Mouse (Mus musculus): ENCODE data around the gene Aldh1a3. TPM values are rescaled to one million over a fixed set of nuclear protein-coding genes. Genes with fewer than 3 reads are reported as not detected.

The Aldh1a3 gene
- total RNA-seq, 2 experiments from 2014 or later, result 0.74 to 1.4 TPM

DNA sequence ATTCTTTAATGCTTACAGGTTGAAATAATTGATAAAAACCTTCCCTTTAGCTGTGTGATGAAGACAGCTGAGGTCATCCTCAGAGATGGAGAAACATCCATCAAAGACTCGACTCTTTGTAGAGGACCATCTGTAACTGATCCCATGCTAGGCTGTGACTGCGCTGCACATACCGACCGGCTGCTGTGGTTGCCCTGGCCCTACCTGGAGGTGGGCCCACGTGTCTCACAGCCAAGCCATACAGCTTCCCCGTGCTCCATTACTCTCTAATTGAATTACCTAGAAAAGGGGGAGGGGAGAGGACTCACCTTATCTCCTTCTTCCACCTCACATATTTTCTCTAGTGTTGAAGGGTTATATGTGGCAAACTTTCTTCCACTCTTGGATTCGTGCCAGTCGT lies 5.4 kb downstream of the Aldh1a3 start:
- intact Hi-C loops (cut with DNase I), result no loop called here
- DNase-seq, result no peak

GRCm38 (mm10) chr7:66418981-66419380 lies 8.3 kb downstream of the Aldh1a3 start:
- no peak for DNase-seq
- intact Hi-C loops (cut with DNase I), result no loop called here

DNA sequence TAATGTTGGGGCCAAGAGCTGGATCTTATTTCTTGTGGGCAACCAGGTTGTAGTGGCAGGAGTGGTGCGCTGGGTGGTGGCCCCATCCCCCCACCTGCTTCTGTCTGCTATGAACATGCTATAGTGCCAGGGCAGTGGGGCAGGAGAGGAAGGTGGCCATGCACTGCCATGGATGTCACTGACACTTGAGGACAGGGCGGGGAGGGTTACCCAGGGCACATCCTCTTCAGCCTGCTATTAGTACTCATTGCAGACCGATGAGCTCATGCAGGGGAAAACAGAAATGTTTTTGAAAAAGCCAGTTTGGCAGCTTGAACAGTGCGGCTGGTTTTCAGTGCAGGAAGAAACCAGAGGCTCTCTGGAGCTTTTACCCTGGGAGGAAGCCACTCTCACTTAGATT lies 10.5 kb downstream of the Aldh1a3 start:
- no peak for DNase-seq

GRCm38 (mm10) chr7:66413093-66413492 lies 14.2 kb downstream of the Aldh1a3 start:
- no peak for DNase-seq
- intact Hi-C loops (cut with DNase I), result no loop called here

More for the DNA sequence above, 10.5 kb downstream of the Aldh1a3 start:
- intact Hi-C loops (cut with DNase I), result no loop called here

DNA sequence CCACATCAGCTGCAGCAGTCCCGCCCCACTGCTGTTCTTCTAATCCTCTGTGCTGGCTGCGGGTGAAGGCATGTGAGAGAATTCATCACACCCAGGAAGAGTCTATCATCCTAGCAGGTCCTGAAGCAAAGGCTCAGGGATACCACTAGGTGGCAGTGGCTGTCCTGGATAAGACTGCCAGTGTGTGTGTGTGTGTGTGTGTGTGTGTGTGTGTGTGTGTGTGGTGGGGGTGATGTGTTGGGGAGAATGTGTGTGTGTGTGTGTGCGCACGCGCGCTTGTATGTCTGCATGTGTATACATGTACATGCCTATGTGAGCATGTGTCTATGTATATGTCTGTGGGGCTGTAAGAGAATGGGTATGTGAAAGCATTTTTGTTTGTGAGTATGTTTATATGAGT lies 17.9 kb downstream of the Aldh1a3 start:
- DNase-seq, result no peak
- intact Hi-C loops (cut with DNase I), result no loop called here

GRCm38 (mm10) chr7:66406971-66407370 lies 20.3 kb downstream of the Aldh1a3 start:
- DNase-seq, result no peak
- intact Hi-C loops (cut with DNase I), result no loop called here

GRCm38 (mm10) chr7:66405951-66406721 lies 21.2 kb downstream of the Aldh1a3 start:
- DNase-seq, result no peak
- intact Hi-C loops (cut with DNase I), result no loop called here

DNA sequence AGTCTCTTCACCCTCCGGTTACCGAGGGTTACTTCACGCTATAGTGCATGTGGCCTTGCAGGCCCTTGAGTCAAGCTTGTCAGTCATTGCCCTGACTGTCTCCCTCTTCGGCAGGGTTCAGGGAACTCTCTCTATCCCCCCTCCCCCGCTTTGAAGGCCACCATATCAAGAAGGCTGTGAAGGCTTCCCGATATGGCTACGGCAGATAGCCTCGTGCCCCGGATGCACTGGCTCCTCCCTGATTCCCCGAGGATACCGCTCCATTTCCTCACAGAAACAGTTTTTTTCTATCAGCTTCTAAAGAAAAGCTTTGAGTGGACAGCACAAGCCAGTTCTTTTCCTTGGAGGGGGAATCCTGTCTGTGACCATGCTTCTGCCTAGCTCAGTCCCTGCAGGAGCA lies 21.8 kb downstream of the Aldh1a3 start:
- intact Hi-C loops (cut with DNase I), result no loop called here
- no peak for DNase-seq

- DNase-seq, result no peak
- intact Hi-C loops (cut with DNase I), result no loop called here
Observed at GRCm38 (mm10) chr7:66404802-66405201, 22.5 kb downstream of the Aldh1a3 start.

DNA sequence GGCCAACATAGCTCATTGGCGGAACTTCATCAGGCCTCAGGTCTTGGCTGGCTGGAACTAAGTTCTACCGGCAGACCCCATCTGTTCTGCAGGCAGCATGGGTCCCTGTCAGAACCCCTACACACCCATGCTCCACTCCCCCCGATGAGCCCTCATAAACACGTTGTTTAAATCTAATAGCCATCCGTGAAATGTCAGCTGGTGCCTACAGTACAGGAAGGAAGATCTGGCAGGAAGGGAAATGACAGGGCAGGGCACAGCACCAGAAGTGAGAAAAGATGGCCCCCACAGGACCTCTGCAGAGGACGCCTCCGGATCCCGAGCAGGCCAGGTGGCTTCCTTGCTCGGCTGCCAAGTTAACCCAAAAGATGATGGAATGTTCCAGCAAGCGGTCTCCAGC lies 23.2 kb downstream of the Aldh1a3 start:
- intact Hi-C loops (cut with DNase I), result no loop called here
- DNase-seq, result no peak

DNA sequence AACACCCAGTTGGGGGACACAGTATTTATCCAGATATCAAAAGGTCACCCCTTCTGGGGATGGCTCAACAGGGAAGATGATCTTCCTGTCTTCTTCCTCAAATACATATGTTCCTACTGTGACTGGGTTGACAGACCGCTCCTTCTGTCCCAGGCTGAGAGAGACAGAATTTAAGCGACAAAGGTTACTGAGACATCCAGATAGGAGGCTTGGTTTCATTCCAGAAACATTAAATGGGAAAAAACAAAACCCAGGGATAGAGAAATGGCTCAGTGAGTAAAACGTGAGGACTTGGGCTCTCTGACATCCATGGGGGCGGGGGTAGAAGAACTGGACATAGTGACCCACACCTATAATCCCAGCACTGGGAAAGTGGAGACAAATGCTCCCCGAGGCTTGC lies 24.4 kb downstream of the Aldh1a3 start:
- intact Hi-C loops (cut with DNase I), result no loop called here

DNA sequence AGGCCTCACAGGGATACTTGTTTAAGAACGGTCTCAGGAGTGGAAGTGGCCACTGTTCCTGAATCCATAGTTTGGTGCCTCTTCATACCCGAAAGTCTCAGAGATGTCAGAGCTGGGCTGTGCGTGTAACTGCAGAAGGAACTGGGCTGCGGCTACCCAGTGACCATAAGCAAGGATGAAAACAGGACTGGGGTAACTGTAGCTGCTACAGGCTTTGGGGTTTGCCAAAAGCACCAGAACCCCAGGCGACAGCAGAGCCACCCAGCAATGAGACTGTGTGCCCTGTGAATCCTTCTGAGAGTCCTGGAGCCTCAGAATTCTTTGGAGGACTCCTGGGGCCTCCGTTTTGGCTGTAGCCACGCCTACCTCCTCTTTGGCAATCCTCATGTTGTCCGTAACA lies 25.7 kb downstream of the Aldh1a3 start:
- intact Hi-C loops (cut with DNase I), result no loop called here
- DNase-seq, result no peak

More for the DNA sequence above, 24.4 kb downstream of the Aldh1a3 start:
- no peak for DNase-seq

DNA sequence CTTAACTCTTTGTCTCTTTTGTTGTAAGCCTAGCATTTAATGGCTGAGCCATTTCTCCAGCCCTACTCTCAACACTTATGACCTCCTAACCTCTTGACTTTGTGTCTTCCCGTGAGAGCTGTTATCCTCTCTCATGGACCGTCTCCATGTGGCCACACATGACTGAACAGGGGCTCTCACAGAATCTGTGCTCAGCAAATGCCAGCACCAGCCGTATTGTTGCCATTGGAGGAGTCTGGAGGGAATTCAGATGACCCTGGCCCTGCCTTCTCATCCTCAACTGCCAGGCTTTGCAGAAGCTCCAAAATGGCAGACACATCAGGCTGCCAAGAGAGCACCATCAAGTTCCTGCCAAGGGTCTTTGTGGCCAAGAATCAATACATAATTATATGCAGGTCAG lies 30.0 kb downstream of the Aldh1a3 start:
- DNase-seq, result no peak
- intact Hi-C loops (cut with DNase I), result no loop called here

GRCm38 (mm10) chr7:66388621-66389532 lies 38.4 kb downstream of the Aldh1a3 start:
- peak; percentile 39 to 47 for DNase-seq
- intact Hi-C loops (cut with DNase I), result loop anchor here (2.0 kb wide), 2 partner anchors 46 to 80 kb away; no protein-coding TSS in a partner anchor

DNA sequence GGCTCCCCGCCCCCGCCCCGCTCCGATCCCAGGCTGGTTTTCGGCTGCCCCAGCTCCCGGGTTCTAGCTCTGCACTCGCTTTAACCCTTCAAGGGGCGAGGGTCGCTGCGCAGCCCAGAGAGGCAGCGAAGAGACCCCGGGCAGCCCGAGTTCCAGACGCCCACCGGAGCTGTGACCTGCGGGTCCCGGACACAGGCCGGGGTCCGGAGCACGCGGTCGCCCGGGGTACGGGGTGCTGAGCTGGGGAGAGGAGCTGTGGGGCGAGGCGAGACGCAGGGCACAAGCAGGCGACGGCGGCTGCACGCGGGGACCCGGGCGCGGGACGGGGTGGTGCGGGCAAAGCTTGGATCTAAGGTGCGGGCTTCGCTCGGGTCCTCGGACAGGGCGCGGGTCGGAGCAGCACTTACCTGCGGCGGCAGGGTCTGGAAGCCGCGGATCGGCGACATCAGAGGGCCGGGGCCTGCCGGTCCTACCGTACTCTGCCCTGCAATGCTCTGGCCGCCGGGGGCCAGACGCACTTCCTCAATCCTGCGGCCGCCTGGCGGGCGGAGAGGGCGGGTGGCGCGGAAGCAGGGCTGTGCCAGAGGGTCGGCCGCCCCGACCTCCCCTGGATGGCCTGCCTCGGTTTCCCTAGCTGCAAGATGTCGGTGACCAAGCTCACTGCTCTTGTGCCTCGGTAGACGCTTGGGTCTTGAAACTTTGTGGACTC lies 39.4 kb downstream of the Aldh1a3 start, which contains the start of gene Lrrk1:
Lrrk1 (minus strand) TSS at position 538 of the 709 bp plus-strand sequence.
- intact Hi-C loops (cut with DNase I), result loop anchor here (2.0 kb wide), 2 partner anchors 45 to 79 kb away; no protein-coding TSS in a partner anchor
- DNase-seq, result peak; percentile 21 to 61

DNA sequence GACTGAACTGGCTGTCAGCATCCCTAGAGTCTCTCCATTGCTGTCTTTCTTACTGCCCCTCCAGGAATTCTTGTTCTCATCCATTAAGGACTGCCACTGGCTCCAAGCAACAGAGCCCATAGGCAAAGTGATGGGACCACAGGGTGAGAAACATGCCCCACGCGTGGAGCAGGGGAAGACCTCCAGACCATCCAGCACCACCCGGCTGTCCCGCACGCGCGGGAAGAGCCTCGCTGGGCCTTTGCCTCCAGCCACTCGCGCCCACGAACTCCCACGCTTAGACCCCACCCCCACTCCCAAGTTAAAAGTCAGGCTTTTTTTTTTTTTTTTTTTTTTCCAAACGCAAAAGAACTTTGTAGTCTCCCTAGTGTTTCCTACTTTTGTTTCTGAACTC lies 39.9 kb downstream of the Aldh1a3 start:
- no peak for DNase-seq
- intact Hi-C loops (cut with DNase I), result no loop called here

DNA sequence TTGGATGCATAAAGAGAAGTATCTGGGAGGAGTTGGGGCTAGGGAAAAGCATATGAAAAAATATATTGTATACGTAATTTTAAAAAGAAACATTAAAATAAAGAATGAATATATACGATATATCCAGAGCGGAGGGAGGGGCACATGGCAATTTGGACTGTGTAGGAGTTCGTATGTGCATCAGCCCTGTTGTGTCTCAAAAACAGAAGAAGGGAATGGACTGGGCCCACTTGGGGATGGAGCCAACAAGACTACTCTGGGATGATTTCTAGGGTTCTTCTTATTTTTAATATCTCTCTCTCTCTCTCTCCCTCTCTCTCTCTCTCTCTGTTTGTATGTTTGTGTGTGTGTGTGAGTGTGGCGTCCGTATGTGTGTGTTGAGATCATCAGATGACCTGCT lies 40.9 kb downstream of the Aldh1a3 start:
- no peak for DNase-seq
- intact Hi-C loops (cut with DNase I), result no loop called here

- intact Hi-C loops (cut with DNase I), result no loop called here
- no peak for DNase-seq
Observed at GRCm38 (mm10) chr7:66385826-66386225, 41.5 kb downstream of the Aldh1a3 start.

DNA sequence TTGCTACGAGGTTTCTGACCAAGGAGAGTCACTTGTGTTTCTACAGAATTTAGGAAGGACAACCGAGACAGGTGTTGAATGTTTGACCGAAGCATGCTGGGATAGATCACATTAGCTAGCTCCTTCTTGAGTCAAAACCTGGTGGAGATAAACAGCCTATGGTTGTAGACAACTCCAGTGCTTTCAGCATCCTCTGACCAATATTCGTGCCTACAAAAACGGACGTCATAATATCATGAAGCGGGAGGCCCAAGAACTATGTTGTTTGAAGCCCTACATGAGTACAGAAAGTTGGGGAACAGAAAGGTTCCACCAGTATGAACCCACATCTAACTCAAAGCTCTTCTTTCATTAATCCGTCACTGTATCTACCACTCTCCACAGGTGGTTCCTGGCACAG lies 42.4 kb downstream of the Aldh1a3 start:
- intact Hi-C loops (cut with DNase I), result no loop called here
- no peak for DNase-seq

DNA sequence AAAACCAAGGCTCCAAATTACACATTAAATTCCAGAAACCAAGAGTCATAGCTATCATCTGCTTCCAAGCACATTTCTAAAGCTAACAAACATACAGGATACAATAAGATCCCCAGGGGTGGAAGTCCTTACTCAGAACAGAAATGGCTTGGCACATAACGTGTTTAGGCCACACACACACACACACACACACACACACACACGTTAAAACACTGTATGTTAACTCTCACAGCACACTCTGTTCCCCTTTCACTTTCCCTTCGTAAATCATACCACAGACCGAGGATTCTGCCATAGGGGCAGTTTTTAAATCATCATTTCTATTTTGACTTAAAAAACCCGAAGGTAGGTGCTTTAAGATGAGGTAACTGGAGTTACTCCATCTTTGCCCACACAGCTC lies 43.1 kb downstream of the Aldh1a3 start:
- DNase-seq, result no peak
- intact Hi-C loops (cut with DNase I), result no loop called here

- DNase-seq, result no peak
- intact Hi-C loops (cut with DNase I), result no loop called here
Observed at GRCm38 (mm10) chr7:66376560-66376959, 50.8 kb downstream of the Aldh1a3 start.

Data from gastrocnemius, postnatal 36 days (tissue).